Mouse (Mus musculus) intestine, embryonic 16.5 days (tissue): ENCODE data around the gene Cyp2d11. TPM values are rescaled to one million over a fixed set of nuclear protein-coding genes. Genes with fewer than 3 reads are reported as not detected.
"Not testable (repeated sequence)": the region's sequence is repeated elsewhere in the genome, so short reads cannot be mapped to it uniquely, and the experiment has no call there.

Experiments used
- ATAC-seq: fragments of 200-750 bp; cut with Nextera tagmentation; 2 replicates; pipeline ENCODE4 v1.8.0; 2017; ENCODE audit warnings: moderate TSS enrichment, moderate library complexity
- H3K27ac ChIP-seq: fragments of 300-500 bp; sonication (generic); 2 replicates; pipeline ENCODE4 v1.5.1; 2014; ENCODE audit warnings: mild to moderate bottlenecking, low read length
- H3K27me3 ChIP-seq: fragments of 300-500 bp; sonication (generic); replicated peaks from 2 replicates; pipeline ENCODE4 v1.6.1; 2014; ENCODE audit warnings: low read length, control low read depth, mixed read lengths; ENCODE audit not compliant: control insufficient read depth, insufficient read depth
- H3K36me3 ChIP-seq: fragments of 300-500 bp; sonication (generic); 2 replicates; pipeline ENCODE4 v1.6.1; 2014; ENCODE audit warnings: low read length, control low read depth; ENCODE audit not compliant: control insufficient read depth, insufficient read depth
- H3K4me1 ChIP-seq: fragments of 300-500 bp; sonication (generic); 2 replicates; pipeline ENCODE4 v1.6.1; 2014; ENCODE audit warnings: low read length, control low read depth, mixed read lengths; ENCODE audit not compliant: control insufficient read depth, insufficient read depth
- H3K4me2 ChIP-seq: fragments of 300-500 bp; sonication (generic); 2 replicates; pipeline ENCODE4 v1.6.1; 2014; ENCODE audit warnings: low read depth, low read length, control low read depth
- H3K4me3 ChIP-seq: fragments of 300-500 bp; sonication (generic); 2 replicates; pipeline ENCODE4 v1.5.1; 2014; ENCODE audit warnings: mild to moderate bottlenecking, low read length
- H3K9ac ChIP-seq: fragments of 300-500 bp; sonication (generic); 2 replicates; pipeline ENCODE4 v1.6.1; 2014; ENCODE audit warnings: low read depth, low read length
- H3K9me3 ChIP-seq: fragments of 300-500 bp; sonication (generic); 2 replicates; pipeline ENCODE4 v1.6.1; 2016; ENCODE audit warnings: low read length, control low read depth; ENCODE audit not compliant: control insufficient read depth
- WGBS: fragments of 180-500 bp; shearing (Covaris S2); extraction: QIAGEN DNeasy Blood & Tissue Kit; methylation state at CpG from one replicate; pipeline ENCODE4 v1.1.7; 2014; 5-methylcytosine and 5-hydroxymethylcytosine counted together
- polyA plus RNA-seq: library from polyadenylated mRNA; unstranded; fragments of >200 nt; fragmentation: Nextera tagmentation; extraction: Ambion mirVana; gene quantifications from 2 replicates; pipeline ENCODE4 v1.2.1, GENCODE M21; 2015

Gene Cyp2d11
- polyA plus RNA-seq, 1 experiment from 2014 or later, result not detected

GRCm38 (mm10) chr15:82376393-82377138, 17.3 kb downstream of the Cyp2d11 start:
- no peaks in the 10 kb centered on the region for H3K36me3 ChIP-seq
- H3K27me3 ChIP-seq, result no peaks in the 10 kb centered on the region; the same call in 1 of the 2 replicates
- 0 out of 2 replicates have a peak overlapping the region, but pooled peaks have one; percentile 11 for H3K9ac ChIP-seq
- 67% methylated on average over 17 of the region's 17 CpGs for WGBS
- peak overlapping the region; percentile 43 for H3K27ac ChIP-seq
- no peak for ATAC-seq
- peaks cover 27% of the 10 kb centered on the region for H3K4me1 ChIP-seq
- no peak overlapping the region for H3K4me2 ChIP-seq
- no peak overlapping the region for H3K4me3 ChIP-seq
- no peaks in the 10 kb centered on the region for H3K9me3 ChIP-seq

- Histone ChIP-seq H3K36me3 (no peaks in the 10 kb centered on the region), H3K9ac (no peak overlapping the region), H3K4me3 (no peak overlapping the region), H3K4me2 (no peak overlapping the region), H3K9me3 (no peaks in the 10 kb centered on the region), H3K27ac (no peak overlapping the region), H3K4me1 (peaks cover 26% of the 10 kb centered on the region), H3K27me3 (no peaks in the 10 kb centered on the region; the same call in 1 of the 2 replicates)
- WGBS, result 85% methylated on average over 9 of the region's 9 CpGs
- no peak for ATAC-seq
Observed at GRCm38 (mm10) chr15:82375855-82376254, 18.0 kb downstream of the Cyp2d11 start.

- H3K9me3 ChIP-seq, result no peaks in the 10 kb centered on the region
- no peaks in the 10 kb centered on the region; the same call in 1 of the 2 replicates for H3K27me3 ChIP-seq
- H3K36me3 ChIP-seq, result no peaks in the 10 kb centered on the region
- WGBS, result 88% methylated on average over 5 of the region's 5 CpGs
- H3K4me3 ChIP-seq, result no peak overlapping the region
- H3K4me2 ChIP-seq, result no peak overlapping the region
- H3K9ac ChIP-seq, result no peak overlapping the region
- H3K4me1 ChIP-seq, result peaks cover 17% of the 10 kb centered on the region
- H3K27ac ChIP-seq, result no peak overlapping the region
- no peak for ATAC-seq
Observed at GRCm38 (mm10) chr15:82374437-82374836, 19.4 kb downstream of the Cyp2d11 start.

- H3K36me3 ChIP-seq, result no peaks in the 10 kb centered on the region
- no peak overlapping the region for H3K9ac ChIP-seq
- no peaks in the 10 kb centered on the region for H3K9me3 ChIP-seq
- H3K27ac ChIP-seq, result no peak overlapping the region
- WGBS, result 84% methylated on average over 5 of the region's 5 CpGs
- no peaks in the 10 kb centered on the region; the same call in 1 of the 2 replicates for H3K27me3 ChIP-seq
- ATAC-seq, result no peak
- H3K4me3 ChIP-seq, result no peak overlapping the region
- no peak overlapping the region for H3K4me2 ChIP-seq
- peaks cover 8% of the 10 kb centered on the region for H3K4me1 ChIP-seq
Observed at GRCm38 (mm10) chr15:82372991-82373390, 20.8 kb downstream of the Cyp2d11 start.

- Histone ChIP-seq H3K9ac (no peak overlapping the region), H3K4me1 (0 out of 2 replicates have a peak, but pooled peaks cover 4% of the 10 kb centered on the region), H3K9me3 (no peaks in the 10 kb centered on the region), H3K4me3 (no peak overlapping the region), H3K4me2 (no peak overlapping the region), H3K27me3 (no peaks in the 10 kb centered on the region), H3K36me3 (no peaks in the 10 kb centered on the region), H3K27ac (no peak overlapping the region)
- ATAC-seq, result no peak
- WGBS, result 86% methylated on average over 6 of the region's 6 CpGs
Observed at GRCm38 (mm10) chr15:82372446-82372845, 21.4 kb downstream of the Cyp2d11 start.

GRCm38 (mm10) chr15:82368851-82369250, 25.0 kb downstream of the Cyp2d11 start:
- no peak overlapping the region for H3K27ac ChIP-seq
- H3K9ac ChIP-seq, result no peak overlapping the region
- H3K27me3 ChIP-seq, result no peaks in the 10 kb centered on the region
- H3K4me2 ChIP-seq, result no peak overlapping the region
- H3K4me3 ChIP-seq, result no peak overlapping the region
- H3K9me3 ChIP-seq, result no peaks in the 10 kb centered on the region
- no peaks in the 10 kb centered on the region for H3K36me3 ChIP-seq
- ATAC-seq, result no peak
- 100% methylated on average over 1 of the region's 1 CpGs for WGBS
- no peaks in the 10 kb centered on the region for H3K4me1 ChIP-seq

GRCm38 (mm10) chr15:82368146-82368545, 25.7 kb downstream of the Cyp2d11 start:
- Histone ChIP-seq H3K4me2 (no peak overlapping the region), H3K27ac (no peak overlapping the region), H3K27me3 (no peaks in the 10 kb centered on the region), H3K36me3 (no peaks in the 10 kb centered on the region), H3K4me1 (no peaks in the 10 kb centered on the region), H3K4me3 (no peak overlapping the region), H3K9me3 (no peaks in the 10 kb centered on the region), H3K9ac (no peak overlapping the region)
- WGBS, result 91% methylated on average over 4 of the region's 4 CpGs
- ATAC-seq, result no peak

GRCm38 (mm10) chr15:82364561-82364960, 29.3 kb downstream of the Cyp2d11 start:
- H3K27ac ChIP-seq, H3K4me2 ChIP-seq, ATAC-seq, H3K36me3 ChIP-seq, H3K27me3 ChIP-seq, H3K9ac ChIP-seq, H3K4me1 ChIP-seq, H3K4me3 ChIP-seq, H3K9me3 ChIP-seq: not testable (repeated sequence)
- 15% methylated on average over 6 of the region's 9 CpGs for WGBS

GRCm38 (mm10) chr15:82363801-82364200, 30.0 kb downstream of the Cyp2d11 start:
- not testable (repeated sequence) for H3K9me3 ChIP-seq, H3K4me3 ChIP-seq, H3K27me3 ChIP-seq, H3K27ac ChIP-seq, H3K36me3 ChIP-seq, H3K9ac ChIP-seq, ATAC-seq, H3K4me2 ChIP-seq
- peaks cover 11% of the 10 kb centered on the region; the same call in 1 of the 2 replicates for H3K4me1 ChIP-seq
- 86% methylated on average over 7 of the region's 12 CpGs for WGBS
